Mouse (Mus musculus): ENCODE results near the gene Pax9. TPM values are rescaled to one million over a fixed set of nuclear protein-coding genes. Genes with fewer than 3 reads are reported as not detected.

Pax9 gene
- polyA plus RNA-seq, 1 experiment from 2014 or later: 0.28 TPM

DNA sequence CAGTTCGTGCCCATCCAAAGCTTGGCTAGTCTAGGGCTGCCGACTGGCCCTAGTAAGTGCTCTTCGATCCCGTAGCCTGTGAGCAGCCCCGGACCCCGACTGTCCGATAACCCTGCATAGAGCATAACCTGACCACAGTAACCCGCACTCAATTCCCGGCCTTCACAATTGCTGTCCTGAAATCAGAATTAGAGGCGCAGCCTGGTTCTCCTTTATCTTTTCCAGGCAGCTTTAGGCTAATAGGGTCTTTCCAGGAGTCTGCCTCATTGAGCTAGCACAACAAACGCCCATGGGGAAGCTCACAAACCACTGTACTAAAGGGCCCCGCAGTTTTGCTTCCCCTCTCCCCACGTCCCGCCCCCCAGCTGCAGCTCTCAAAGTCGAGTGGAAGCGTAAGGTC, 1.2 kb upstream of the Pax9 start:
- 4% methylated on average over 16 of the region's 16 CpGs for WGBS
- no peak for ATAC-seq (ENCODE audit: extremely low read depth, insufficient number of reproducible peaks, low FRiP score, low TSS enrichment)
- H3K4me1 ChIP-seq: peaks cover 25% of the 10 kb centered on the region
- H3K4me3 ChIP-seq: 0 out of 2 replicates have a peak overlapping the region, but pooled peaks have one; percentile 12
- no peaks in the 10 kb centered on the region for H3K36me3 ChIP-seq
- H3K27me3 ChIP-seq (replicated peaks): peaks cover 99% of the 10 kb centered on the region
- no peaks in the 10 kb centered on the region for H3K9me3 ChIP-seq
- no peak overlapping the region for H3K27ac ChIP-seq (replicated peaks)
- no peak overlapping the region for H3K4me2 ChIP-seq
- H3K9ac ChIP-seq: no peak overlapping the region

DNA sequence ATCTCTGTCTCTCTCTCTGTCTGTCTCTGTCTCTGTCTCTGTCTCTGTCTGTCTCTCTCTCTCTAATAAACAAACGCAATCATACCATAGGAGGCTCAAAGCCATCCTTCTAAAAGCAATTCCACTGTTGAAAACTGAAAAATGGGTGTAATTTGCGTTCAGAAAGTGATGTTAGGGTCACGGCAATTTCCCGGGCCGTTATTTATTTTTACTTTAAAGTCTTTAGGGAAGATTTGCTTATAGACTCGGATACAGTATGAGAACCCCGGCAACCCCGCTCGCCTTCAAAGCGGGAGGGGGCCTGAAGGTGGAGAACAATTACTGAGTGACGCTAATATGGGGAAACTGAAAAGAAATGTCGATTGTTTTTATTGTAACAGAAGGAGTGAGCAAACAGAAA, 566 bp upstream of the Pax9 start:
- no peak overlapping the region for H3K27ac ChIP-seq (replicated peaks)
- H3K9me3 ChIP-seq: no peaks in the 10 kb centered on the region
- H3K4me1 ChIP-seq: peaks cover 31% of the 10 kb centered on the region
- peak overlapping the region; percentile 60 for H3K4me2 ChIP-seq
- H3K4me3 ChIP-seq: peak overlapping the region; percentile 38
- H3K27me3 ChIP-seq (replicated peaks): peaks cover 99% of the 10 kb centered on the region
- WGBS: 3% methylated on average over 12 of the region's 12 CpGs
- no peaks in the 10 kb centered on the region for H3K36me3 ChIP-seq
- ATAC-seq (ENCODE audit: extremely low read depth, insufficient number of reproducible peaks, low FRiP score, low TSS enrichment): no peak
- H3K9ac ChIP-seq: no peak overlapping the region

GRCm38 (mm10) chr12:56692536-56692935, 969 bp downstream of the Pax9 start:
- peaks cover 100% of the 10 kb centered on the region for H3K27me3 ChIP-seq (replicated peaks)
- peaks cover 46% of the 10 kb centered on the region for H3K4me1 ChIP-seq
- H3K27ac ChIP-seq (replicated peaks): no peak overlapping the region
- 4% methylated on average over 19 of the region's 19 CpGs for WGBS
- H3K4me2 ChIP-seq: peak overlapping the region; percentile 28
- no peaks in the 10 kb centered on the region for H3K9me3 ChIP-seq
- H3K9ac ChIP-seq: no peak overlapping the region
- ATAC-seq (ENCODE audit: extremely low read depth, insufficient number of reproducible peaks, low FRiP score, low TSS enrichment): no peak
- peak overlapping the region; percentile 38 for H3K4me3 ChIP-seq
- no peaks in the 10 kb centered on the region for H3K36me3 ChIP-seq

DNA sequence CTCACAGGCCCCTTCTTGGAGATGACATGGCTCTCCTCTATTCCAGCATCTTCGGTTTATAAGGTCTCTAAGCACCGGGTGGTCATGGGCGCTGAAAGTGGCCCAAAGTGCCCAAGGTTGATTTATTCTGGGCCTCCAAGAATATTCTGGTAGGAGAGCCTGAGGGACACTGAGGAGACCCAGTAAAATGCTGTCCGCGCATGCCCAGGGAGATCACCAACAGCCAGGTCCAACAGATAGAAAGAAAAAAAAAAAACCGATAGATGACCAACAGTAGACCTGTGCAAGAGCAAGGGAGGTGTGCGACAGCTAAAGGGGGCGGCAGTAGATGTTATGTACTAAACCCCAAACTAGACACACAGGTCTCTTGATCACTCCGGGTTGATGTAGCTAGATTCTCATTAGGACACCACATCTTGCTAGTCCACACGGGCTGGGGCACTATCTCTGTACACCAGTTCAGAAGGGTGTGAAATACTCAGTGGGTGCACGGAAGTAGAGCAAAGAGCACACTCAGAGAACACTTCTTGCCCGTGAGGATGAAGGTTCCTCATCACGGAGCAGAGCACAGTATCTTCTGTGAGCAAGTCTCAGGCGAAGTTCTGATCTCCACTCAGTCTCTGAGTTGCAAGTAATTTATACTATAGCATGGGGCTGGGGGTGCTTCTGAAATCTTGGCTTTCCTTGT, 2.0 kb downstream of the Pax9 start:
- H3K36me3 ChIP-seq: no peaks in the 10 kb centered on the region
- H3K9ac ChIP-seq: no peak overlapping the region
- no peak for ATAC-seq (ENCODE audit: extremely low read depth, insufficient number of reproducible peaks, low FRiP score, low TSS enrichment)
- H3K27me3 ChIP-seq (replicated peaks): peaks cover 100% of the 10 kb centered on the region
- no peak overlapping the region for H3K4me3 ChIP-seq
- H3K4me1 ChIP-seq: peaks cover 47% of the 10 kb centered on the region
- no peak overlapping the region for H3K27ac ChIP-seq (replicated peaks)
- no peak overlapping the region for H3K4me2 ChIP-seq
- WGBS: 7% methylated on average over 14 of the region's 14 CpGs
- H3K9me3 ChIP-seq: no peaks in the 10 kb centered on the region

DNA sequence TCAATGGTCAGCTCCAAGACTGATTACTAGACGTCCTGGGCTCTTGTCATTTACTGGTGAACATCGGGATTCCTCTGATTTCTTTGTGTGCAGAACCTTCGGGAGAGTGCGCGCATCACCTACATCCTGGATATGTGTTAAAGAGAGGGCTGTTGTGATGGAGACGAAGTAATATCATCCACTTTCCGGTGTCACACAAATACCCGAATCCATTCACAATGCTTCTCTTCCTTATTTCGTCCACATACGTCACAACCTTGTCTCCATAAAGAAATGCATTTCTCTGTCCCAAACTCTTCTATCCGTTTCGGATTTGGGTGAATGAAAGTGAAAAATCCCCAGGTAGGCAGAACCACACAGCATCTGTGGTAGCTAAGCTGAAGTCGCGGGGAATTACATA, 2.8 kb downstream of the Pax9 start:
- Histone ChIP-seq H3K4me3 (no peak overlapping the region), H3K4me2 (no peak overlapping the region), H3K9me3 (no peaks in the 10 kb centered on the region), H3K9ac (no peak overlapping the region), H3K4me1 (peaks cover 47% of the 10 kb centered on the region), H3K27me3 (replicated peaks) (peaks cover 99% of the 10 kb centered on the region), H3K36me3 (no peaks in the 10 kb centered on the region), H3K27ac (replicated peaks) (no peak overlapping the region)
- no peak for ATAC-seq (ENCODE audit: extremely low read depth, insufficient number of reproducible peaks, low FRiP score, low TSS enrichment)
- WGBS: 3% methylated on average over 14 of the region's 14 CpGs

DNA sequence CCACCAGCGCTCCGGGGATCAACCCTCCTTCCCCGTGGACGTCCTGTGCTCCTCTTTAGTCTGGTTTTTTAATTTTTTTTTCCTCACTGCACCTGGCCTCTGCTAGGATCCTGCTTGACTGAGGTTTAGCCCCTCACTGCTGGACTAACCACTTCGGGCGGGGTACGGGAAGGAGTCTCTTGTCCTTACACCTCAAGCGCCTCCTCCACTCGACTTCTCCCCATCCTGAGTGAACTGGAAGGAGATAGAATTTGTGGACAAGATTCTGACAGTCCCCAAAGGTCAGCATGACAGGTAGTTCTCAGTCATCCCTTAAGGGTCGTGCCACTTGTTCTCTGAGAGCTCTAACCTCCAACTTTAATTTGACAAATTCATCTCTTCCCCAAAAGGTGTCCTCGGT, 3.4 kb downstream of the Pax9 start:
- Histone ChIP-seq H3K9me3 (no peaks in the 10 kb centered on the region), H3K27me3 (replicated peaks) (peaks cover 99% of the 10 kb centered on the region), H3K4me3 (peak overlapping the region; percentile 53), H3K27ac (replicated peaks) (no peak overlapping the region), H3K4me2 (peak overlapping the region; percentile 76), H3K36me3 (no peaks in the 10 kb centered on the region), H3K9ac (no peak overlapping the region), H3K4me1 (peaks cover 41% of the 10 kb centered on the region)
- ATAC-seq (ENCODE audit: extremely low read depth, insufficient number of reproducible peaks, low FRiP score, low TSS enrichment): no peak
- 1% methylated on average over 11 of the region's 11 CpGs for WGBS

GRCm38 (mm10) chr12:56695358-56696173, 4.0 kb downstream of the Pax9 start:
- Histone ChIP-seq H3K27me3 (replicated peaks) (peaks cover 99% of the 10 kb centered on the region), H3K9ac (peak overlapping the region; percentile 53; the same call in 1 of the 2 replicates), H3K4me1 (peaks cover 41% of the 10 kb centered on the region), H3K4me2 (peak overlapping the region; percentile 76), H3K4me3 (peak overlapping the region; percentile 53), H3K9me3 (no peaks in the 10 kb centered on the region), H3K27ac (replicated peaks) (no peak overlapping the region), H3K36me3 (no peaks in the 10 kb centered on the region)
- peak; percentile 81 for ATAC-seq (ENCODE audit: extremely low read depth, insufficient number of reproducible peaks, low FRiP score, low TSS enrichment)
- under 1% methylated on average over 41 of the region's 41 CpGs for WGBS

- H3K36me3 ChIP-seq: no peaks in the 10 kb centered on the region
- ATAC-seq (ENCODE audit: extremely low read depth, insufficient number of reproducible peaks, low FRiP score, low TSS enrichment): no peak
- H3K4me1 ChIP-seq: peaks cover 37% of the 10 kb centered on the region
- no peaks in the 10 kb centered on the region for H3K9me3 ChIP-seq
- 1% methylated on average over 57 of the region's 57 CpGs for WGBS
- no peak overlapping the region for H3K27ac ChIP-seq (replicated peaks)
- peaks cover 99% of the 10 kb centered on the region for H3K27me3 ChIP-seq (replicated peaks)
- H3K4me3 ChIP-seq: peak overlapping the region; percentile 53
- peak overlapping the region; percentile 76 for H3K4me2 ChIP-seq
- H3K9ac ChIP-seq: no peak overlapping the region
Measured at GRCm38 (mm10) chr12:56696174-56697010, 4.8 kb downstream of the Pax9 start.

GRCm38 (mm10) chr12:56697011-56697740, 5.6 kb downstream of the Pax9 start:
- H3K9me3 ChIP-seq: no peaks in the 10 kb centered on the region
- H3K4me2 ChIP-seq: peak overlapping the region; percentile 76
- H3K4me3 ChIP-seq: peak overlapping the region; percentile 53
- H3K27me3 ChIP-seq (replicated peaks): peaks cover 95% of the 10 kb centered on the region
- WGBS: under 1% methylated on average over 36 of the region's 36 CpGs
- no peak overlapping the region for H3K27ac ChIP-seq (replicated peaks)
- no peak for ATAC-seq (ENCODE audit: extremely low read depth, insufficient number of reproducible peaks, low FRiP score, low TSS enrichment)
- no peaks in the 10 kb centered on the region for H3K36me3 ChIP-seq
- H3K9ac ChIP-seq: no peak overlapping the region
- peaks cover 31% of the 10 kb centered on the region for H3K4me1 ChIP-seq

DNA sequence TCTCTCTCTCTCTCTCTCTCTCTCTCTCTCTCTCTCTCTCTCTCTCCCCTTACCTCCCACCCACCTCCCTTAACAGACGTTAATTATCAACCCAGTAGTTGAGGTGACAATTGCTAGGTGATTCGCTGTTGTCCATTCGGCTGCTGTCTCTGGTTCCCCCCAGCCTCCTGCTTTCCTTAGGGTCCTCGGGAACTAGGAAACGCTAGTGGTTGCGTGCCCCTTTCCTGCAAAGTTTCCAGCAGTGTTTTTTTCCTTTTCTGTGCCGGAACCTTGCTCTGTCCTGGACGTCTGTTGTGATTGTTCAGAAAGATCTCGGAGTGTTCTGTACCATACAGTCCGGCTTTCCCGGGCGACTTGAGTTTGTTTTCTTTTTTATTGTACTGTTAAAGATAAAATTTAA, 6.2 kb downstream of the Pax9 start:
- 2% methylated on average over 12 of the region's 12 CpGs for WGBS
- Histone ChIP-seq H3K4me2 (peak overlapping the region; percentile 76), H3K27ac (replicated peaks) (no peak overlapping the region), H3K27me3 (replicated peaks) (peaks cover 95% of the 10 kb centered on the region), H3K9ac (no peak overlapping the region), H3K9me3 (no peaks in the 10 kb centered on the region), H3K36me3 (no peaks in the 10 kb centered on the region), H3K4me1 (peaks cover 28% of the 10 kb centered on the region), H3K4me3 (peak overlapping the region; percentile 53)
- ATAC-seq (ENCODE audit: extremely low read depth, insufficient number of reproducible peaks, low FRiP score, low TSS enrichment): no peak
